Mouse (Mus musculus) stomach, postnatal 0 days (tissue): ENCODE measurements around the gene Tut1.

ENCODE experiments used
- CTCF ChIP-seq: IDR thresholded peaks from 2 replicates; pipeline ENCODE4 v1.5.1; 2016; ENCODE audit warnings: antibody characterized with exemption, low read depth, mild to moderate bottlenecking, moderate library complexity
- EP300 ChIP-seq: optimal IDR thresholded peaks from 2 replicates; pipeline ENCODE3; 2016; ENCODE audit warnings: antibody characterized with exemption

DNA sequence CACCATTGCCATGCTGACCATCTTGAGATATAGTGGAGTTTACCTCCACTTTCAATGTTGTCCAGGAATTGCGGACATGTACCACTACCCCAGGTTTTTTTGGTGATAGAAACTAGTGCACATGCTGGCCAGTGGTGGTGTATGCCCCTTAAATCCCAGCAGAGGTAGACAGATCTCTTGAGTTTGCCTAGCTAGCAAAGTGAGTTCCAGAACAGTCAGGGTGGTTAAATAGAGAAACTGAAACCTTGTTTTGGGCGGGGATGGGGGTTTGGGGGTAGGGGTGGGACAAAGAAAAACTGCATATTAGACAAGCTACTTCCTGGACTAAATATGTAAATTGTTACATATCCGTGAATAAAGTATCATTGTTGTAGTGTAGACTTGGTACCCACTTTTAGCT, 34.6 kb upstream of the Tut1 start:
- no peak for TF ChIP-seq CTCF
- TF ChIP-seq EP300: no peak
